Mouse (Mus musculus): ENCODE data around the gene Uso1.

Gene Uso1

DNA sequence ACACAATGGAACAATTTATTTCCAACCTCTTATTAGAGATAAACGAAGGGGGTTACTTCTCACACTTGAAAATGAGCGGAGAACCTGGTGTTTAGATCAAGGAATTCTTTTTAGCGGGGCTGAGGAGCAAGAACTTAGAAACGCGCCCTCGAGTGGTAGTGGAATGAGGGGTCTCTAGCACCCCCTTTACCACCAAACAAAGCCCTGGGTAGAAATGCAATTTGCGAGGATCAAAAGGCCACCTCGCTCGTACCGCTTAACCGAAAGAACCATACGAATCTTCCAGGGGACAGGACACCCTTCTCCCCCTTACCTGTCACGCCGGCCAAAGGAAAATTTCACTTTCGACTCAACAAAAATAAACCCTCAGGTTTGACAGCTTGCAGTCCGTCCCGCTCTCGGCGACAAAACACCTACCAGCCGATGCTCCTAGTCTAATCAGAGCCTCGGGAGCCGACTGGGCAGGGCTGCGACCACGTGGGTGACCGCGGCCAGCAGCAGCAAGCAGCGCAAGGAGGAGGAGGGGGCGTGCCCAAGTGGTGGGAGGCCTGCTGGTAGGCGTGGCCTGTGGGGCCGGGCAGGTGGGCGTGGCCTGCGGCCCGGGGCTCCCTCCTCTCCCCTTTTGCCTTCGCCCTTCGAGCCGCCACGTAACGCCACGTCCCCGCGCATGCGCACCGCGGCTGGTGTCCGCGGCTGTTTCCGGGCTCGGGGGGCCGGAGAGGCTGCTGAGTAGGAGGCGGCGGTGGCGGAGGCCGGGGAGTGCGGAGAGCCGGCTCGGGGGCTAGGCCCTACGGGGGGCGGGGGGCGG lies at the start of gene Uso1:
Uso1 (plus strand) TSS at position 700 of the 808 bp plus-strand sequence.
- in situ Hi-C loops (cut with MboI, MseI): no loop called here

- in situ Hi-C loops (cut with MboI, MseI): no loop called here
These were observed 44.3 kb upstream of the Uso1 start for GRCm38 (mm10) chr5:92093263-92094061.

DNA sequence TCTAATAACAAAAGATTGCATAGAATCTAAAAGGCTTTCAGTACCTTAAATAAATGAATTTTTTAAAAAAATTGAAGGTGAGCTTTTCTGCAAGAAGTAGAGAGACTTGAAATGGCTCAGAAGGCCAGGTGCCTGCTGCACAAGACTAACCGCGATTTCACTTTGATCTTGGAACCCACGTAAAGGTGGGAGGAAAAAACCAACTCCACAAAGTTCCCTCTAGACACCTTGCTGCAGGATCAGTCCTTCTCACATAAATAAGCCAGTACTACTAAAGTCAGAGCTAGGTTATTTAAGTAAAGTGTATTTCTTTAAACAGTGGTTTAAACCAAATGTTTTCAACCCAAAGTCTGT lies 43.7 kb upstream of the Uso1 start:
- in situ Hi-C loops (cut with MboI, MseI): no loop called here

DNA sequence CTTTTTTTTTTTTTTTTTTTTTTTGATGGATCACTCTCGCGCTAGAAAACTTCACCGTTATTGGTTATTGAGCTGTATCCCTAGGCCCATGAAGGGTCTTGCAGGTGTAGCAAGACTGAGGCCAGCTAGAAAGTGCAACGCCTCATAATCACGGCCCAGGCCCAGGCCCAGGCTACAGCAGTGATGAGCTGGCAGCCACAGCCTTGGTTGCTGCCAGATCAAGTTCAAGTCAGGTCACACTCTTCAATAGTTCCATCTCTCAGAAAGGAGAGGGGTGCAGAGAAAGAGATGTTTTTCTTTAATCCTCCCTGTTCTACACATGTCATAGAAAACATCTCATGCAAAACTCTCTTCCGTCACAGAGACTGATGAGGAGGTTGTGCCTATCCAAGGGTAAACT lies 41.0 kb upstream of the Uso1 start:
- in situ Hi-C loops (cut with MboI, MseI): no loop called here

DNA sequence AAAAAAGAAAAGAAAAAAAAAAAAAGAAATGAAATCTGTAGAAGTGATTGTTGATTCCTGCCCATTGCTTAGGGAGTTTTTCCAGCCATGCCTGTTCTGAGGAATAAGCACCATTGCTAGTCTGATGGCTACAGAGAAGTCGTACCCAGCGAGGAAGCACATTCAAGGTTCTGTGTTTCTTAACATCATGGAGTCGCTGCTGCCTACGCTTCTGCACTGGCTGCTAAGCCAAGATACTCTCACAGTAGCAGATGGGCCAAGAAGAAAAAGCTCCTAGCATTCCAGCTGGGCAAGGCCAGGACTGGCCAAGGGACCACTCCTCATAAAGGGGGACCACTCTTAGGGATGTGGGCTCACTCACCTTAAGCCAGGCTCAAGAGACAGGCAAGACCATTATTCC lies 40.0 kb upstream of the Uso1 start:
- in situ Hi-C loops (cut with MboI, MseI): no loop called here

- in situ Hi-C loops (cut with MboI, MseI): no loop called here
These were observed 39.2 kb upstream of the Uso1 start for GRCm38 (mm10) chr5:92098351-92099109.

GRCm38 (mm10) chr5:92101601-92102000 lies 36.1 kb upstream of the Uso1 start:
- in situ Hi-C loops (cut with MboI, MseI): no loop called here

DNA sequence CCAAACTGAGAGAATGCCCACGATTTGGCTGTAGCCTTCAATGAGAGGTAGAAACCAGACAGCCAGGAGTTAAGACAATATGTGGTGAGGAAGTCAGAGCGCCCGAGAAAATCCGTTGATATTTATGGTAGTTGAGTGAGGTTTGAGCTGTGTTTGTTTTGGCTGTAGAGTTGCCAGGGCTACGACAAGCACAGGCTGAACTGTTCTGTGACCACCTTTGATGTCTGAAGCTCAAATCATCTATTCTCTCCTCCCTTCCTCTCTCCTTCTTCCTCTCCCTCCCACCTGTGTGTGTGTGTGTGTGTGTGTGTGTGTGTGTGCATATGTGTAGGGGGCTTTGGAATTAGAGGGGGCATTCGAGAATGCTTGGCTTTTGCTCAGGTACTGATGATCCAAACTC lies 34.7 kb upstream of the Uso1 start:
- in situ Hi-C loops (cut with MboI, MseI): no loop called here

- in situ Hi-C loops (cut with MboI, MseI): no loop called here
These were observed 33.8 kb upstream of the Uso1 start for GRCm38 (mm10) chr5:92103816-92104415.

DNA sequence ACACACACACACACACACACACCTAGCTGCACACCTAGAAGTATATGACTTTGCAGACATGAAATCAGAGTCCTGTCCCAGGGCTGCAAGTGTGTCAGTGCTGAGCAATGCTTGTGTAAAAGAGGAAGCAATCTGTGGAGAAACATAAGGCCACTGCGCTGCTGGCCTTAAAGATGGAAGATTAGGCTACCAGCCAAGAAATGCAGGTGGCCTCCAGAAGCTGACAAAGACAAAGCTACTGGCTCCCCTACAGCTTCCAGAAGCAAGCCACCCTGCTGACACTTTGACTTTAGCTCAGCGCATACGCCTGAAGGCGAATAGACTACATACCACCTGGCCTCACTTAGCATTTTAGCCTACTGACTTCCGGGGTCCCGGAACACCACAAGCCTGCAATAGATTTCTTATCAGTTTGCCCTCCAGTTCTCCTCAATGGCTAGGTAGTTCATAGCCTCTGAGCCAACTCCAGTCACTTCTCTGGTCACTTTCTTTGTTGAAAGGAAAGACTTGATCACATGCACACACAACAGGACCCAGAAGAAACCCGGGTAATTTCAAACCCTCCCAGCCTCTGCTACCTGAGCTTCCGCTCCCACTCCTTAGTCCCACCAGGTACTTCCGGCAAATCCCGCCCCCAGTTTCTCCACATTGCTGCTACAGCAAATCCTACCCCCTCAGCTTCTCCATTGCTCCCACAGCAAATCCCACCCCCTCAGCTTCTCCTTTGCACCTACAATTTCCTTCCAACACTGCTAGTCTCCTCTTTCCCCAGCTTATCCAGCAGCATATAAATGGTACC lies 31.2 kb upstream of the Uso1 start:
- in situ Hi-C loops (cut with MboI, MseI): no loop called here

DNA sequence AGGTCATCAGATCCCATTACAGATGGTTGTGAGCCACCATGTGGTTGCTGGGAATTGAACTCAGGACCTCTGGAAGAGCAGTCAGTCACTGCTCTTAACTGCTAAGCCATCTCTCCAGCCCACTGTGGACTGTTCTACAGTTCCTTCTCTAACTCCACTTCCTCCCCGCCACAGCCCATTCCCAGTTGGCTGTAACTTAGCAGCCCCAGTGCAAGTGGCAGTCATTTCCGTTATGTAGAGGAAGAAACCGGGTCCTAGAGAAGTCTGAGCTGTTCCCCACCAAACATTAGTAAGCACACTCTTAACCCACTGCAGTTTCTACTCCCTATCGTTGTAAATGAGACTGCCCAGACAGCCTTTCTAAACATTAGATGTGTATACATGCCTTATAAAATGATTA lies 30.5 kb upstream of the Uso1 start:
- in situ Hi-C loops (cut with MboI, MseI): no loop called here

- in situ Hi-C loops (cut with MboI, MseI): no loop called here
These were observed 26.9 kb upstream of the Uso1 start for GRCm38 (mm10) chr5:92110818-92111355.

GRCm38 (mm10) chr5:92112175-92112574 lies 25.6 kb upstream of the Uso1 start:
- in situ Hi-C loops (cut with MboI, MseI): no loop called here

DNA sequence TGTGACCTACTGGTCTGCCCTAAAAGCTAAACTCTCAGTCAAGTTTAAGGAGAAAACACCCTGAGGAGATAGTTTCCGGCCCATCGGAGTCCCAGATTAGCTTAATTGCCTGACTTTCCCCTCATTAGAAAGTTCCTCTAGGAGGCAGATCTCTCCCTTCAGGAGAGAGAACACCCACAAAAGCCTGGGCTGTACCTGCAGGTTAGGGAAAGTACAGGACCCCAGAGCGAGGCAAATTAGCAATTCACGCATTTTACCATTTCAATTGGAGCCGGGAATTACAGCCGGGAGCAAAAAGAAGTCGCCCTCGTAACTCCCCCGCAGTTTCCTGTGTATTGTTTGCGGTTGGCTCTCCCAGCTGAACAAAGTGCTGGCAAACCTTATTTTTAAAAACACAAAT lies 25.2 kb upstream of the Uso1 start:
- in situ Hi-C loops (cut with MboI, MseI): no loop called here

GRCm38 (mm10) chr5:92113484-92113883 lies 24.3 kb upstream of the Uso1 start:
- in situ Hi-C loops (cut with MboI, MseI): no loop called here

GRCm38 (mm10) chr5:92114223-92114622 lies 23.5 kb upstream of the Uso1 start:
- in situ Hi-C loops (cut with MboI, MseI): no loop called here

DNA sequence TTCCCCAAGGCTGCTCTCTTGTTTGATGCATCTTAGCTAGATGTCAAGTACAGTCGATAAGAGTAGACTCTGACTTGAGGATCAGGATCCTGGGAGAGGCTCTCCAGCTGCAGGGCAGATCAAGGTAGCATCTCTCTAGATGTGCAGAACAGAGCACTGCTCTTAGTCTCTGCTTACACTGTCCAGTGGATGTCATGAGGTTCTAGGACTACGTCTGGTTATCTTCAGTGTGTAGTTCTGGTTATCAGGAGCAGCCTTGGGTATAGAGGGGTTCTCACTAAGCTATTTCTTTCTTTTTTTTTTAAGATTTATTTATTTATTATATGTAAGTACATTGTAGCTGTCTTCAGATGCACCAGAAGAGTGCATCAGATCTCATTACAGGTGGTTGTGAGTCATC lies 22.8 kb upstream of the Uso1 start:
- in situ Hi-C loops (cut with MboI, MseI): loop anchor here (5.0 kb wide), 1 partner anchor 38 kb away; no protein-coding TSS in a partner anchor

DNA sequence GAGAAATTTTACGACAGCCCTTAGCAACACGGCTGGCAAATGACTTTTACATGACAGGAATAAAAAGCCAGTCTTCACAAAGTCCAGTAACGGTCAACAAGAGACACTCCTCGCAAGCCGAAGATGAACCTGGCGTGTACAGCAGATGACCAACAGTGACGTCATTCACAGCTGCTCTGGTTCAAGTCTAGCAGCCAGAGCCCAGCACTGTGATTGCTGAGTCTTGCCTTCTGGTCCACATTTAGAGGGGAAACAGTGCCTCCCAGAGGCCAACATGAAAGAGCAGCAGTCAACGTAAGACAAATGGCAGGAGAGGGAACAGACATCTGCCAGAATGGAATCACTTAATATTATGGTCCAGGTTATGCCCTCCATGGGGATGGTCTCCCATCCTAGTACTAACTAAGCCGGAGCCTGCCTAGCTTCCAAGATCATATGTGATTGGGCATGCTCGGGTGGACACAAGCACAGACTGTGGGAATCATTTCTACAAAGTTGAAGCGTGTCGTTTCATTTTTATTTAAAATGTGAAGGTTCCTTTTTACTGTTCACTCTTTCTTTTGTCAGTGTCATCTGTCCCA lies 19.8 kb upstream of the Uso1 start:
- in situ Hi-C loops (cut with MboI, MseI): loop anchor here (5.0 kb wide), 1 partner anchor 41 kb away; no protein-coding TSS in a partner anchor

DNA sequence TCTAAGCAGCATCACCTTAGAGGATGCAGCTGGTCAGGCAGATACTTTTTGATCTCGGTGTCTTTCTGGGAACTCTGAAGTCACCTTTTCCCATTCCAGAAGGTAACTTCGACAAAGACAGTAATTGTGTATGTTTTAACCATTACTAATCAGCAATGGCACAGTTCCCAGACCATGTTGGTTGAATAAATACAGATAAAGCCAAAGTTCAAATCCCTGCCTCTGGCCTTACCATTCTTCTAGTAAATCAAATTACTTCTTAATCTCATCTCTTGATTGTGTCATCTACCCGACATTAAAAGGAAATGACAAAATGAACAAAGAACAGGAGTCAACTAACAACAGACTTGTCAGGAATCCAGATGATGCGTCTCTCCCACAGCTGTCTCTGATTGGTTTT lies 16.1 kb upstream of the Uso1 start:
- in situ Hi-C loops (cut with MboI, MseI): no loop called here

DNA sequence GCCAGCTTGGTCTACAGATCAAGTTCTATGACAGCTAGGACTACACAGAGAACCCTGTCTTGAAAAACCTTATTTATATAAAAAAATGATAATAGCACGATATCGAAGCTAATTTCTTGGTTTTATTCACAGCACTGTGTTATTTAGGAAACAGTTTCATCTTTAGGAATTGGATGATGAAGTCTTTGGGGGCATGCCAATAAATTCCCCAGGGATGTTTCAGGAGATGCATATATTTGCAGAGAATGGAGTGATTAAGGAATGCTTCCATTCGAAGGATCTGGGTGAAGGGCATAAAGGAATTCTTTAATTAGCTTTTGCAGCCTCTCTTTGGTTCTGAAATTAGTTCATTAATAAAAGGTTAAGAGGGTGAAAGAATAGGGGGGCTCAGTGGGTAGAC lies 12.3 kb upstream of the Uso1 start:
- in situ Hi-C loops (cut with MboI, MseI): no loop called here

Measured in T-helper 1 cell (primary cell).